Mouse (Mus musculus): ENCODE data around the gene Gadl1. TPM values are rescaled to one million over a fixed set of nuclear protein-coding genes. Genes with fewer than 3 reads are reported as not detected.

Gene Gadl1
- total RNA-seq, 2 experiments from 2014 or later = 0.28 to 0.32 TPM

DNA sequence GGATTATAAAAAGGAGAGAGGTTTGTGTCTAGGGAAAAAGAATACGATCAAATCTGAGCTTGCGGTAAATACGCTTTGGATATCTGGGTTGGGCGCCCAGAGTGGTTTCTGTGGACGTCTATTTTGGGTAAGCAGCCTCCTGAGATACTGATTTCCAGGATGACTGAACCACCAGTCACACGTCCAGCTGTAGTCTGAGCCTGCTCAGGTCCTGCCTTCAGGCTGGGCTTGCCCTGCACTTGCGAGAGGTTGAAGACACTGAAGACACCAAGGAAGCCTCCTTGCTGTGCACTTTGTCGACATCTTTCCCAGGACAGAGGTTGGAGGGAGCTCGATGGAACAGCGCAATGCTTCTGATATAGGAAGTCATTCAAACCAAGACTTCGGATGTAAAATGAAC, 25.0 kb downstream of the Gadl1 start:
- DNase-seq (ENCODE audit: extremely low spot score in 1 of 2, low spot score in 1 of 2) = no peak

DNA sequence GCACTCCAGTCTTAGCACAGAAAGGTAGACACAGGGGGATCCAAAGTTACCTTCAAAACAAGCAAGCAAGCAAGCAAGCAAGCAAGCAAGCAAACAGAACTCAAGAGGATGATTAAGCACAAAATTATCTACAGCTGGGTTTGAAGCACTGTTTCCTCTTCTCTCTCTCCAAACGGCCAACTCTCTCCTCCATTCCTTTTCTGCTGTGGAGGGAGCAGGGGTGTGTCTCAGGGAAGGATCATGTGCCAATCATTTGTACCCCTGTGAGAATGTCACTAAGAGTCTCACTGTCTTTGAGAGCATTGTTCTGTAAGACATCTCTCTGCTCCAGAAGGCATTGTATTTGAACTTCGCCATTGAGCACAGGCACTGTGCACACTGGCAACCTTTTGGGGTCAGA, 27.1 kb downstream of the Gadl1 start:
- DNase-seq (ENCODE audit: extremely low spot score in 1 of 2, low spot score in 1 of 2) = no peak

DNA sequence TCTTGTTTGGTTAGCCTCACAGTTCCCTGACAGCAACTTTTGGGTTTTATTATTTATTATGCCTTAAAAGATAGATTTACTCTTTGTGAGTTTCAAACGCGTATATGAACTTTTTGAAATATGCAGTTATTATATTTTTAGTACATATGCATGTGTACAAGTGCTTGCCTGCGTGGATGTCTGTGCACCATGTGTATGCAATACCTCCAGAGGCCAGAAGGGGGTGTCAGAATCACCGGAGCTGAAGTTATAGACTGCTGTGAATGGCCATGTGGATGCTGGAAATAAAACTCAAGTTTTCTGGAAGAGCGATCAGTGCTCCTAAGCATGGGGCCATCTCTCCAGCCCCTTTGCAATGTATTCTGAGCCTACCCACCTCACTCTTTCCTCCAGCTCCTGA, 28.7 kb downstream of the Gadl1 start:
- DNase-seq (ENCODE audit: extremely low spot score in 1 of 2, low spot score in 1 of 2) = no peak

- no peak for DNase-seq (ENCODE audit: extremely low spot score in 1 of 2, low spot score in 1 of 2)
Measured at GRCm38 (mm10) chr9:115939420-115939819, 30.2 kb downstream of the Gadl1 start.

- DNase-seq (ENCODE audit: extremely low spot score in 1 of 2, low spot score in 1 of 2) = no peak
Measured at GRCm38 (mm10) chr9:115941171-115941570, 31.9 kb downstream of the Gadl1 start.

DNA sequence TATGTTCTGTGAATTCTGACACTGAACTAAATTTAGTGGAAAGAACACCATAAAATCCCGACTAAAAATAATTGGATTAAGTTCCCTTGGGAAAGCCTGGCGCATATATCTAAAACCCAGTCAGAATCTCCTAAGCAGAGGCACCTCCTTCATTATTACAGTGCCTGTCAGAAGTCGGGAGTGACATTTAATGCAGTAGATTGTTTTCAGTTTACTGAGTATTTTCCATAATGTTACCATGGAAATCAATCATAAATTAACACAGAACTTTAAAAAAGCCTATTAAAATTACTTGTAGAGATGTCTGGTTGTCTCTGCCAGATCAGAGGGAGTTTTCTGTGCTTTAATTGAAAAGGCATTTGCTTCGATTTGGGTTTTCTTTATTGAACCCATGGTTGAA, 33.2 kb downstream of the Gadl1 start:
- DNase-seq (ENCODE audit: extremely low spot score in 1 of 2, low spot score in 1 of 2) = no peak

- peak; percentile 18 to 24 for DNase-seq (ENCODE audit: extremely low spot score in 1 of 2, low spot score in 1 of 2)
Measured at GRCm38 (mm10) chr9:115942989-115943388, 33.7 kb downstream of the Gadl1 start.

DNA sequence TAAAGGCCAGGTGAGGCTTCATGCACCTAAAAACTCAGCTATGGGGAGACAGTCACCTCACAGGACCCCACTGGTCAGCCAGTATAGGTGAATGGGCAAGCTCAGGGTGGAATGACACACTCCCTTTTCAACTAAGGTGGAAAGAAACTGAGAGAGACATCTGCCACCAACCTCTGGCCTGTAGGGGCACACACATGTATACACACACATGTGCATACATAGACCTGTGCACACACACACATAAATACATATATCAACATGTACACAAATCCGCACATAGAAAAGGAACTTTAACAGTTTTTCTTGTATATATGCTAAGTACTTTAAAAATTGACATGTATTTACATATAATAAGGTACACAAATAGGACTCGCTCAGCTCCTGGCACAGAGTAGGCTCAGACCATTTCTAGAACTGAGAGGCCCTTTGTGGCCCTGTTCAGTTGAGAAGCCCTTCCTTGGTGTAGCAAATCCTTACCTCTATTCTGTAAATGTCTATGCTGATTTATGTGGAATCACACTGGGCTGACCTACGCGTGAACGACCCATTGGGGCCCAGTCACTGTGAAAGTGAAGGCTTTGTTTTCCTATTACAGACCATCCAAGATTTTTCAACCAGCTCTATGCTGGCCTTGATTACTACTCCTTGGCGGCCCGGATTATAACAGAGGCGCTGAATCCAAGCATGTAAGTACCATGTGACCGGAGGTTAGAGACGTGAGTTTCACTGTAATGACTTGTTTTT, 34.5 kb downstream of the Gadl1 start:
- no peak for DNase-seq (ENCODE audit: extremely low spot score in 1 of 2, low spot score in 1 of 2)

GRCm38 (mm10) chr9:115965056-115965455, 55.8 kb downstream of the Gadl1 start:
- DNase-seq (ENCODE audit: extremely low spot score in 1 of 2, low spot score in 1 of 2) = no peak

DNA sequence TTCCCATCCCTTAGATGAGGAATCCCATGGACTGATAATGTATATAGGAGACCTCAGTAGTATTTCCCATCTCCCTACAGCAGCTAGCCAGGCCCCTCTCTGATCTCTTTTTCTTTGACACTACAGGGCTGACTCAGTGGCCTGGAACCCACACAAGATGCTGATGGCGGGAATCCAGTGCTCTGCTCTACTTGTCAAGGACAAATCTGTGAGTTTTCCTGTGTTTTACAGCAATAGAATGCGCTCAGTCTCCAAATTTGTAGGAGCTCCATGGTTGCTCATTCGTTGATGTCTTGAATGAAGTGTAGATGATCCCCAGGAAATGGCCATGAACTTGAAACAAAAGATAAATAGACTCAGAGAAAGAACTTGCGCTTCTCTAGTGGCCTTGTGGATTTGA, 56.9 kb downstream of the Gadl1 start:
- DNase-seq (ENCODE audit: extremely low spot score in 1 of 2, low spot score in 1 of 2) = no peak

DNA sequence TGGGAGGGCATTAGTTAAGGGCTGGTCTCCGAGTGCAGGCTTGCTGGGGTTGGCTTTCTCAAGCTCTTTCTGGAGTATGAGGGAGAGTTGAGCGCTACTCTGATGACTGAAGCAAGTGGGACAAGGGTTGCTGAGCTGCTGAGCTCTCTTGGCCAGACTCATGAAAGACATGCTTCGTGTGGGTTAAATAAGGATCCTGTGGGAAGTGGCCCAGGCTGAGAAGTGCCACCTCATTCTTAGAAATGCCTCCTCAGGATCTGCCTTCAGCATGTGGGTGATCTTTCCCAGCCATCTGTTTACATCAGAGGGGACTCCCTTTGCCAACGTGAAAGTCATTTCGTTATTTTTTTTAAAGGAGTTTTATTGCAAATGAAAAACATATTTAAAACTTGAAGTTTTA, 57.5 kb downstream of the Gadl1 start:
- no peak for DNase-seq (ENCODE audit: extremely low spot score in 1 of 2, low spot score in 1 of 2)

GRCm38 (mm10) chr9:115967638-115968037, 58.4 kb downstream of the Gadl1 start:
- DNase-seq (ENCODE audit: extremely low spot score in 1 of 2, low spot score in 1 of 2) = no peak

DNA sequence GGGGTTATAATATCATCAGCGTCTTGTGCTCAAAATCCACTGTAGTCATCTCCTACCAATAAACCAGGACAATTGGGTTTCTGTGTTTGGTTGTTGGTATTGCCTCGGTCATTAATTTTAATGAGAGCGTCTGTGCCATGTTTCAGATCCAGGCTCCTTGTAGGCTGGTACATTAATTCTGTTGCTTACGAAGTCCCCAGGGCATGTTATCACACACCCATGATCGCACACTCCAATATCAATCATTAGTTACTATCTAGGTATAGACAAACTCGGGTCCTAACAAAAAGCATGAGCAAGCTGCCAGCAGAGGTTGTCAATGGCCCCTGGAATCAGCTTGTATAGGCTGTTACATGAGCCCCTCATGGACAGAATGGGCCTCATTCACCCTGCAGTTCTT, 67.6 kb downstream of the Gadl1 start:
- DNase-seq (ENCODE audit: extremely low spot score in 1 of 2, low spot score in 1 of 2) = no peak

DNA sequence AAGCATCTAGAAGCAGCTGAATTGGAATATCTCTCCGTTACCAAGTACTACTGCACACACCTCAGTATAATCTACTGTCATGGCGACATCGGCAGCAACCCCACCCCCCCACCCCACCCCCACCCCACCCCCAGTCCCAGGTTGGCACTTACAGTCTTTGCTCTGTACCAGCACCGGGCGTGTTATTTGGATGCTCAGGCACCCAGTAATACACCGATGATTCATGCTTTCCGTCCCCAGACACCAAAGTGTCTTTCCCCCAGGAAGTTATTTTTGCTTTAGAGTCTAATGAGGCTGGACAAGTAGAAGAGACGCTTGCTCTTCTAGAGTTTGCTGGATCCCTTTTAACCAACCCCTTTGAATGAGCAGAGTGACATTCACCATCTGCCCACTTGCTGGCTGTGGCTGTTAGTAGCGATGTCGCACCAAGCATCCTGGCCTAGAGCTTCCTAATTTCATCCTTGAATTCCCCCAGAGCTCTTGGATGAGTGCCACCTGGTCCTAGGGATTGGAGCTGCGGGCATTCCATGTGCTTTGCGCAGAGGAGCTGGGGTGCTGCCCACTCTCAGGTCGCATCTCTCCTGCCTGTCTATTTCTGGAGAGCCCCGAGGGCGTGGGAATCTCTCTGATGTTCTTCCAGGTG, 68.5 kb downstream of the Gadl1 start:
- DNase-seq (ENCODE audit: extremely low spot score in 1 of 2, low spot score in 1 of 2) = peak; percentile 8 to 11

DNA sequence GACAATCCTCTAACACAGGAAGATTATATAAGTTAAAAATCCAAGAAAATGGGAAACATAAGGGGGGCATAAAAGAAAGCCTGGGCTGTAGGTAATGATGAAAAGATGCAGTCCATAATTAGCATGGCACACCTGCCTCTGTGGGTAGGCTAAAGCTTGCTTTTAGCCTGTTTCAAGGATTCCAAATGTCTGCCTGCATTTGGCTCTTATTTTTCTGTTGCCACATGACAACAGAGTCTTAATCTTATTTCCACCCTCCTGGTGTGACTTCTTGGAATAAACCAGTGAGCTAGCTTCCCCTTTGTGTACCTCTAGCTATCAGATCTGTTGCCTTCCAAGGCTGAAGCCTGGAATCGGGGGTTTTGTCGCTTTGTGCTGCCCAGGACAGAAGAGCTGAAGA, 69.2 kb downstream of the Gadl1 start:
- no peak for DNase-seq (ENCODE audit: extremely low spot score in 1 of 2, low spot score in 1 of 2)

DNA sequence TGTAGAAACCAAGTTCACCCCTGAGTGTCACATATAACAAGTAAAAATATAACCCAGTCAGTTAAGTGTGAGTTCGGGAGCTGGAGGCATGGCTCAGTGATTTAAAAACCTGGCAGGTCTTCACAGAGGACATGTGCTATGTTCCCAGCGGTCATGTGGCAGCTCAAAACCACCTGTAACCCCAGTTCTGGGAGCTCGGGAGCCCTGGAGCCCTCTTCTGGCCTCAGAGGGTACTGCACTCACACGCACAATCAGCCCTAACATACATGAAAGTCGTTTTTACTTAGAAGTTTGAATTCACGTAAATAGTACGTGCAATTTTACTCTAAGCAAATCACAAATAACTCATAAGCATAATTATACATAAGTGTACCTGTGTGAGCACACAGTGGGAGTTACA, 81.4 kb downstream of the Gadl1 start:
- no peak for DNase-seq (ENCODE audit: extremely low spot score in 1 of 2, low spot score in 1 of 2)

- no peak for DNase-seq (ENCODE audit: extremely low spot score in 1 of 2, low spot score in 1 of 2)
Measured at GRCm38 (mm10) chr9:115994772-115995171, 85.5 kb downstream of the Gadl1 start.

DNA sequence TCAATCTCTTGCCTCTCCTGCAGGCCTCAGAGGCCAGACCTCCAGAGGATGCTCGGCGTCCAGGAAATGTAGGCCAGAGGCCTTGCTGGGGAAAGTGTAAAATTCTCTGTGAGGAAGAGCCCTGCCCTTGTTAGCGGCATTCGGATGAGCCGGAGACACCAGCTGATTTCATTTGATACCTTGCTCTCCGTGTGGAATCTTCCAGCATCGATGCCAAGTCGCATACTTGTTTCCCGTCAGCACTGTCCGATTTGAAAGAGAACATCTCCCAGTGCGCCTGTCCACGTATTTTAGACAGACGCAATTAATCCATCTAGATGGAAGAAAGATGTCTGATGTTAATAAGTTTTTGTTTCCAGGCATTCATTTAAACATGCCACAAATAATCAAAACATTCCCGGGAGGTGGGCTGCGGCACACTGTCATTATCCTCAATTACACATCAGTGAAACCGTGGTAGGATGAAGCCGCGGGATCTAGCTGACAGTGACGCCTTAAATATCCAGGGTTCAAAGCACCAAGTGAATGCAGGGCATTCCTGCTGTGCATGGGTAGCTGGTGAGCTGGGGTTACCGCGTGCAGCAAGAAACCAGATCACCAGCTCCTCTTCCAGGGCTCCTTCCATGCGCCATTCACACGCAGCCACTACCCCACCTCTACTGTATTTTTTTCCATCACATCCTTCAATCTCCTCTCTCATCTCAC, 86.8 kb downstream of the Gadl1 start:
- no peak for DNase-seq (ENCODE audit: extremely low spot score in 1 of 2, low spot score in 1 of 2)

- DNase-seq (ENCODE audit: extremely low spot score in 1 of 2, low spot score in 1 of 2) = no peak
Measured at GRCm38 (mm10) chr9:115998383-115998782, 89.1 kb downstream of the Gadl1 start.

DNA sequence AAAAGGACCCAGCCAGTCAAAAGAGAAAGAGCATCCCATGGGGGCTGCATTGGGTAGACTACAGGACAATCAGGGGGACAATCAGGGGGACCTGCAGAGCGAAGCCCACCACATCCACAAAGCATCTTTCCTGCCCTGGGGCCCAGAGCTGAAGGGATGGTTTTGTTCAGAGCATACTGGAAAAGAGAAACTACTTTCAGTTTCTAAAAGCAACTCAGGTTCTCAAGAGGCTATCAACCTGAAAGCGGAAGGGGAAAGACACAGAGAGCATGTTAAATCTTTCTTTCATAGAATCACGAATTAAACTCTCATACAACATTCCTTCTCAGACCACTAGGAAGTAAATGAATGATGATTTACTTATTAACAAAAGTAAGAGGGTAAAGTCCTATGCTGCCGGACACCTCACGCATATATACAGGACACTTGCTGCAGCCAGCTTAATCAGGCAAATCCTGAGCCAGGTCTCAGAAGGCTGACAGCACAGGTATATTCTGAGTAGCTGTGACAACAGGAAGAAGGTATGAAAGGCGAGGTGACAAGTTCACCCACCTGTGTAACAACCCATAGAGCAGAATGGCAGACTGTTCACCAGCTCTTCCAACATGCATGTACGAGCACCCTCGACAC, 90.2 kb downstream of the Gadl1 start:
- no peak for DNase-seq (ENCODE audit: extremely low spot score in 1 of 2, low spot score in 1 of 2)

DNA sequence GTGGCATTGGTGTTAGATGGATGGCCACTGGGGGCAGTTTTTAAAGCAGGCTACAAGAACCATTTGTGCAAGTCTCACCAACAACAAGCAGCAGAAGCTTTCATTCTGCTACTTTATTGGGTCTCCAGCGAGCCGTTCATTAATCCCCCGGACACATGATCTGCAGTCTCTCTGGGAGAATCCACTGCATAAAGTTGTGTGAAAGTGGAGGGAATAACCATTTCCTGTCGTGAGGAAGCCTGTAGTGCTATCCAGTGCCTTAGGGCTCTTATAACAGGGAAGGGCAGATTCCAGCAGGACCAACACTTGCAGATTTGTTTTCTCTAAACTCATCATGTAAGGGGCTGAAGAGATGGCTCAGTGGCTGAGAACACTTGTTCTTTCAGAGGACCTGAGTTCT, 104.7 kb downstream of the Gadl1 start:
- no peak for DNase-seq (ENCODE audit: extremely low spot score in 1 of 2, low spot score in 1 of 2)
